Mouse (Mus musculus): ENCODE measurements around the gene Cyb561d2. TPM values are rescaled to one million over a fixed set of nuclear protein-coding genes. Genes with fewer than 3 reads are reported as not detected.
A peak's percentile ranks its signal among the peaks of the same experiment; 100 is the strongest.

Cyb561d2 gene
- total and polyA plus RNA-seq, 2 experiments from 2014 or later: 52.9 to 69.3 TPM

GRCm38 (mm10) chr9:107586504-107586903 is 44.5 kb upstream of the Cyb561d2 start:
- WGBS: 89% methylated on average over 5 of the region's 5 CpGs
- Histone ChIP-seq H3K9me3 (ENCODE audit: low read length) (no peaks in the 10 kb centered on the region), H3K4me1 (ENCODE audit: insufficient read depth, low read length) (peaks cover 9% of the 10 kb centered on the region; the same call in 1 of the 2 replicates), H3K4me3 (ENCODE audit: low read length) (no peak overlapping the region), H3K27me3 (ENCODE audit: insufficient read depth, low read length) (no peaks in the 10 kb centered on the region), H3K36me3 (ENCODE audit: insufficient read depth, low read length) (peaks cover 24% of the 10 kb centered on the region), H3K4me2 (ENCODE audit: low read depth, low read length) (no peak overlapping the region), H3K27ac (no peak overlapping the region), H3K9ac (replicated peaks; ENCODE audit: low read length) (no peak overlapping the region)
- DNase-seq (ENCODE audit: low spot score): no peak
- TF ChIP-seq CTCF (IDR thresholded peaks at IDR 0.05; ENCODE audit: low read depth): no peak
- ATAC-seq: no peak

- peaks cover 8% of the 10 kb centered on the region; the same call in 1 of the 2 replicates for H3K36me3 ChIP-seq (ENCODE audit: insufficient read depth, low read length)
- TF ChIP-seq CTCF (IDR thresholded peaks at IDR 0.05; ENCODE audit: low read depth): no peak
- H3K9ac ChIP-seq (replicated peaks; ENCODE audit: low read length): no peak overlapping the region
- 89% methylated on average over 14 of the region's 14 CpGs for WGBS
- no peak overlapping the region for H3K4me2 ChIP-seq (ENCODE audit: low read depth, low read length)
- no peaks in the 10 kb centered on the region for H3K27me3 ChIP-seq (ENCODE audit: insufficient read depth, low read length)
- H3K9me3 ChIP-seq (ENCODE audit: low read length): no peaks in the 10 kb centered on the region
- H3K4me3 ChIP-seq (ENCODE audit: low read length): no peak overlapping the region
- ATAC-seq (no peak), DNase-seq (ENCODE audit: low spot score) (no peak)
- H3K27ac ChIP-seq: no peak overlapping the region
- H3K4me1 ChIP-seq (ENCODE audit: insufficient read depth, low read length): peaks cover 14% of the 10 kb centered on the region; the same call in 1 of the 2 replicates
These were observed 41.2 kb upstream of the Cyb561d2 start for GRCm38 (mm10) chr9:107583174-107583573.

GRCm38 (mm10) chr9:107582509-107583062 is 40.6 kb upstream of the Cyb561d2 start:
- no peak for DNase-seq (ENCODE audit: low spot score)
- Histone ChIP-seq H3K4me1 (ENCODE audit: insufficient read depth, low read length) (peaks cover 9% of the 10 kb centered on the region; the same call in 1 of the 2 replicates), H3K27ac (no peak overlapping the region), H3K9me3 (ENCODE audit: low read length) (no peaks in the 10 kb centered on the region), H3K4me3 (ENCODE audit: low read length) (no peak overlapping the region), H3K4me2 (ENCODE audit: low read depth, low read length) (no peak overlapping the region), H3K36me3 (ENCODE audit: insufficient read depth, low read length) (peaks cover 8% of the 10 kb centered on the region; the same call in 1 of the 2 replicates), H3K27me3 (ENCODE audit: insufficient read depth, low read length) (no peaks in the 10 kb centered on the region), H3K9ac (replicated peaks; ENCODE audit: low read length) (no peak overlapping the region)
- ATAC-seq: no peak
- TF ChIP-seq CTCF (IDR thresholded peaks at IDR 0.05; ENCODE audit: low read depth): no peak
- 87% methylated on average over 7 of the region's 7 CpGs for WGBS

- Histone ChIP-seq H3K4me1 (ENCODE audit: insufficient read depth, low read length) (peaks cover 9% of the 10 kb centered on the region; the same call in 1 of the 2 replicates), H3K27ac (peak overlapping the region; percentile 88; the same call in 1 of the 2 replicates), H3K4me3 (ENCODE audit: low read length) (peak overlapping the region; percentile 56), H3K4me2 (ENCODE audit: low read depth, low read length) (peak overlapping the region; percentile 99), H3K36me3 (ENCODE audit: insufficient read depth, low read length) (peaks cover 8% of the 10 kb centered on the region; the same call in 1 of the 2 replicates), H3K9me3 (ENCODE audit: low read length) (no peaks in the 10 kb centered on the region), H3K9ac (replicated peaks; ENCODE audit: low read length) (peak overlapping the region; percentile 66), H3K27me3 (ENCODE audit: insufficient read depth, low read length) (no peaks in the 10 kb centered on the region)
- no peak for TF ChIP-seq CTCF (IDR thresholded peaks at IDR 0.05; ENCODE audit: low read depth)
- ATAC-seq (no peak), DNase-seq (ENCODE audit: low spot score) (no peak)
- 85% methylated on average over 4 of the region's 4 CpGs for WGBS
These were observed 39.6 kb upstream of the Cyb561d2 start for GRCm38 (mm10) chr9:107581584-107581983.

- Histone ChIP-seq H3K9me3 (ENCODE audit: low read length) (no peaks in the 10 kb centered on the region), H3K9ac (replicated peaks; ENCODE audit: low read length) (peak within 1 kb of the TSS; percentile 66), H3K4me3 (ENCODE audit: low read length) (peak within 1 kb of the TSS; percentile 56), H3K4me1 (ENCODE audit: insufficient read depth, low read length) (peaks cover 9% of the 10 kb centered on the region; the same call in 1 of the 2 replicates), H3K27me3 (ENCODE audit: insufficient read depth, low read length) (no peaks in the 10 kb centered on the region), H3K4me2 (ENCODE audit: low read depth, low read length) (peak within 1 kb of the TSS; percentile 99), H3K27ac (peak within 1 kb of the TSS; percentile 88), H3K36me3 (ENCODE audit: insufficient read depth, low read length) (peaks cover 8% of the 10 kb centered on the region; the same call in 1 of the 2 replicates)
- TF ChIP-seq CTCF (IDR thresholded peaks at IDR 0.05; ENCODE audit: low read depth): no peak
- peak; percentile 94 for DNase-seq (ENCODE audit: low spot score)
- WGBS: 1% methylated on average over 32 of the region's 32 CpGs
- ATAC-seq: peak; percentile 84
These were observed 38.7 kb upstream of the Cyb561d2 start, which contains the start of gene Hyal3 for GRCm38 (mm10) chr9:107580501-107581317. Gene Hyal3 (plus strand): TSS chr9:107580818.

- DNase-seq (ENCODE audit: low spot score) (peak; percentile 15), ATAC-seq (no peak)
- Histone ChIP-seq H3K9me3 (ENCODE audit: low read length) (no peaks in the 10 kb centered on the region), H3K27me3 (ENCODE audit: insufficient read depth, low read length) (no peaks in the 10 kb centered on the region), H3K27ac (peak overlapping the region; percentile 88), H3K4me3 (ENCODE audit: low read length) (no peak overlapping the region), H3K4me2 (ENCODE audit: low read depth, low read length) (no peak overlapping the region), H3K9ac (replicated peaks; ENCODE audit: low read length) (no peak overlapping the region), H3K4me1 (ENCODE audit: insufficient read depth, low read length) (peaks cover 9% of the 10 kb centered on the region; the same call in 1 of the 2 replicates), H3K36me3 (ENCODE audit: insufficient read depth, low read length) (peaks cover 11% of the 10 kb centered on the region; the same call in 1 of the 2 replicates)
- TF ChIP-seq CTCF (IDR thresholded peaks at IDR 0.05; ENCODE audit: low read depth): no peak
- 85% methylated on average over 14 of the region's 14 CpGs for WGBS
These were observed 37.3 kb upstream of the Cyb561d2 start for GRCm38 (mm10) chr9:107579023-107579900.

Measured in hindbrain, postnatal 0 days (tissue).